Mouse (Mus musculus) lung, postnatal 0 days (tissue): ENCODE measurements around the gene Cbr2.

Source experiments
- CTCF ChIP-seq: IDR thresholded peaks from 2 replicates; pipeline ENCODE4 v1.5.1; 2016; ENCODE audit warnings: antibody characterized with exemption, mild to moderate bottlenecking
- EP300 ChIP-seq: IDR thresholded peaks from 2 replicates; pipeline ENCODE4 v1.6.1; 2016; ENCODE audit warnings: antibody characterized with exemption, mild to moderate bottlenecking, control low read depth

DNA sequence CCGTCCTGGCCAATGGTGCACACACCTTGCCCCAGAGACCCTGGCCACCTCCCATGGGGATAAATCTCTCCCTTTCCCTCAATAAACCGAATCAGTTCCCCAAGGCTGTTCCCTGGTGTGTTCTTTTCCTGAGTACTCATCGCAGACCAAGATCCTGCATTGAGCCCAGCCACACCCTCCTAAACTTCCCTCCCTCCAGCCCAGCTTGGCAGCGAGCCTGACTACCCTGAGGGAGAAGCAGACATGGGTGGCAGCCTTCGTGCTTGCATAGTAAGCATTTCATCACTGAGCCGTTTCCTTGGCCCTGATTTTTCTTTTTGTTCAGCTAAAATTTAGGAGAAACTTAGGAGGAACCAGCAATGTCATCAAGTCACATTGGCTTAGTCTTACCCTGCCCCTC is 1.6 kb upstream of the Cbr2 start:
- no peak for TF ChIP-seq CTCF
- no peak for TF ChIP-seq EP300
